Mouse (Mus musculus) kidney, adult 2 months (tissue): ENCODE measurements around the gene Frmd4b.

Experiments used
- CTCF ChIP-seq: fragments of 200-500 bp; conservative IDR thresholded peaks from 2 replicates; pipeline ENCODE4 v1.5.1; 2011; ENCODE audit warnings: low read depth, mild to moderate bottlenecking, control low read depth, low read length, moderate library complexity, mixed read lengths; ENCODE audit not compliant: insufficient read depth, insufficient read length
- POLR2A ChIP-seq: fragments of 200-500 bp; IDR thresholded peaks from one replicate; pipeline ENCODE4 v1.6.1; 2011; ENCODE audit warnings: low read depth, low read length, control low read depth

- no peak for TF ChIP-seq CTCF
- no peak for TF ChIP-seq POLR2A
Measured at GRCm38 (mm10) chr6:97488821-97489220, 128.5 kb downstream of the Frmd4b start.
